Mouse (Mus musculus): ENCODE data around the gene Neb. TPM values are rescaled to one million over a fixed set of nuclear protein-coding genes. Genes with fewer than 3 reads are reported as not detected.

The Neb gene
- polyA plus RNA-seq, 1 experiment from 2014 or later, result 2.0 TPM

DNA sequence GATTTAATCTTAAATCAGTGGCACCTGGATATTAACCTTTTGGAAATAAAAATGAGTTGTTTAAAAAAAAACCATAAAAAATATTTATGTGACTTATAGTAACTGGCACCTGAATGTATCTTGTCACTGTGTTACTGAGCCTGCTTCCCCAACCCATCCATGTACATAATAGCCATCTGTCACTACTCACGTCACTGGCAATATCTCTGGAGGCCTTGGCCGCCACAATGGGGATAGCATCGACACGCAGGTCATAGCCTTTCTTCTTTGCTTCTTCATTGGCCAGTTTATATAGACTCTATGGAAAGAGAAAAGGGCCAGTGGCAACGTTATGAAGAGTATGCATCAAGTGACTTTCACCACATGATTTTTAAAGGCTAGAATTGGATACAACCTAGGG, 133.2 kb downstream of the Neb start:
- WGBS, result 77% methylated on average over 5 of the region's 5 CpGs
- no peak for ATAC-seq (ENCODE audit: extremely low read depth, insufficient number of reproducible peaks, low FRiP score, low TSS enrichment)
- Histone ChIP-seq H3K36me3 (no peaks in the 10 kb centered on the region), H3K4me2 (no peak overlapping the region), H3K4me3 (no peak overlapping the region), H3K27ac (replicated peaks) (no peak overlapping the region), H3K4me1 (no peaks in the 10 kb centered on the region), H3K9ac (no peak overlapping the region), H3K9me3 (no peaks in the 10 kb centered on the region), H3K27me3 (replicated peaks) (no peaks in the 10 kb centered on the region)

DNA sequence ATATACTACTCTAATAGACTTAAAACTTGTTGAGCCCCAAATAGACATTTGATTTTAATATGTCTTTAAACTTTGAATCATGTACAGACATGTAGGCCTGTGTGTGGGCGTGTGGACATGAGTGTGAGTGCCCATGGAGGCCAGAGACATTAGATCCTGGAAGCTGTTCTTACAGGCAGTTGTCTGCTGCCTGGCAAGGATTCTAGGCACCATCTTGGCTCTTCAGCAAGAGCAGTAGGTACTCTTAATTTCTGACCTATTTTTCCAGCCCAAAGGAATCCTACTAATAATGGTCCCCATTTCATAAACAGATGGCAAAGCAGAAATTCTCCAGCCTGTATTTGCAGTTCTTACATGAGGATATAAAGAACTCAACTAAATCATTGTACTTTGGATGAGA, 135.6 kb downstream of the Neb start:
- Histone ChIP-seq H3K4me1 (no peaks in the 10 kb centered on the region), H3K9ac (no peak overlapping the region), H3K4me2 (no peak overlapping the region), H3K4me3 (no peak overlapping the region), H3K27ac (replicated peaks) (no peak overlapping the region), H3K27me3 (replicated peaks) (no peaks in the 10 kb centered on the region), H3K9me3 (no peaks in the 10 kb centered on the region), H3K36me3 (no peaks in the 10 kb centered on the region)
- ATAC-seq (ENCODE audit: extremely low read depth, insufficient number of reproducible peaks, low FRiP score, low TSS enrichment), result no peak
- WGBS, result 76% methylated on average over 1 of the region's 1 CpGs

DNA sequence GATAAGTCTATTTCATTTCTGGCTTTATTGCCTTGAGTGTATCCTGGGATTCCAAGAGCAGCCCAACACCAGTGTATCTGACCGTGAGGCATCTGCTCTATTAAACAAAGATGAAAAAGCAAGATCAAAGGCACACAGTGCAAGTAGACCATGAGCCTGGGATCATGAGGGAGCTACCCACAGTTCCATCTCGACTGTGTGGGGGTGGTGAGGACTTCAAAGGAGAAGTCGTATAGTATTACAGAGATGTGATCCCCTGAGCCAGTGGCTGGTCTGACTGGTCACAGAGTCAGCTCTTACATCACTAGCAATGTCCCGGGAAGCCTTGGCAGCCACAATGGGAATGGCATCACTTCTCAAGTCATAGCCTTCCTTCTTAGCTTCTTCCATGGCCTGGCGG, 140.4 kb downstream of the Neb start:
- no peaks in the 10 kb centered on the region for H3K4me1 ChIP-seq
- no peak overlapping the region for H3K27ac ChIP-seq (replicated peaks)
- H3K9me3 ChIP-seq, result no peaks in the 10 kb centered on the region
- no peak overlapping the region for H3K4me2 ChIP-seq
- ATAC-seq (ENCODE audit: extremely low read depth, insufficient number of reproducible peaks, low FRiP score, low TSS enrichment), result no peak
- WGBS, result 50% methylated on average over 5 of the region's 5 CpGs
- no peak overlapping the region for H3K4me3 ChIP-seq
- H3K27me3 ChIP-seq (replicated peaks), result no peaks in the 10 kb centered on the region
- H3K9ac ChIP-seq, result no peak overlapping the region
- no peaks in the 10 kb centered on the region for H3K36me3 ChIP-seq

DNA sequence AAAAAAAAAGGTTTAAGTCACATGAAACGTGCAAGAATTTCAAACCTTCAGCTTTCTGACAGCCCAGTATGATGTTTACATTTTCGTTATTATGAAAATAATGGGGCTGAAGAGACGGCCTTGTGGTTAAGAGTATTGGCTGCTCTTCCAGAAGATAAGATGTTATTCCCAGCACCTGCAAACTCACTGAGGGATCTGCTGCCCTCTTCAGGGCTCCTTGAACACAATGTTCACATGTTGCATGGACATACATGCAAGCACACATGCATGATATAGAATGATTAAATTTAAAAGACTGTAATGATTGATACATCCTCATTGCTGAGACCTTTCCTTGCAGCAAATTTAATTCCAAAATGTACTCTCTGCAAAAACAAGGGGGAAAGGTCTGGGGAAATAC, 150.7 kb downstream of the Neb start:
- ATAC-seq (ENCODE audit: extremely low read depth, insufficient number of reproducible peaks, low FRiP score, low TSS enrichment), result no peak
- no peaks in the 10 kb centered on the region for H3K4me1 ChIP-seq
- no peak overlapping the region for H3K27ac ChIP-seq (replicated peaks)
- H3K27me3 ChIP-seq (replicated peaks), result no peaks in the 10 kb centered on the region
- WGBS, result 50% methylated on average over 3 of the region's 3 CpGs
- no peak overlapping the region for H3K4me2 ChIP-seq
- H3K9ac ChIP-seq, result no peak overlapping the region
- no peaks in the 10 kb centered on the region for H3K36me3 ChIP-seq
- no peaks in the 10 kb centered on the region for H3K9me3 ChIP-seq
- no peak overlapping the region for H3K4me3 ChIP-seq

DNA sequence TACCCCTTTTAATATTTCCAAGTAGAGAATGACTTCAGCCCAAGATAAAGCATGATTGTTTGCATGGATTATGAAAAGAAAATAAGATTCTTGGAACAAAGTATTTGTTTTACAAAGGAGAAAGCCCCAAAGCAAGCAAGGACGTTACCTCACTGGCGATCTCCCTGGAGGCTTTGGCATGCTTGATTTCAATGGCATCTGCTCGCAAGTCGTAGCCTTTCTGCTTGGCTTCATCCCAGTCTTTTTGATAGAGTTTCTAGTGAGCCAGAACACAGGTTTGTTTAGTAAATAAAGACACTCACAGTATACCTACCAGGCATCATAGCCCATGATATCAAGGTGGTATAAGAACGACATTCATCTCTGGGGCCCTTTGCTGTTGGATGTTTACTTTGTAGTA, 153.9 kb downstream of the Neb start:
- Histone ChIP-seq H3K4me2 (no peak overlapping the region), H3K27ac (replicated peaks) (no peak overlapping the region), H3K27me3 (replicated peaks) (no peaks in the 10 kb centered on the region), H3K4me1 (no peaks in the 10 kb centered on the region), H3K4me3 (no peak overlapping the region), H3K36me3 (no peaks in the 10 kb centered on the region), H3K9ac (no peak overlapping the region), H3K9me3 (no peaks in the 10 kb centered on the region)
- ATAC-seq (ENCODE audit: extremely low read depth, insufficient number of reproducible peaks, low FRiP score, low TSS enrichment), result no peak
- WGBS, result 76% methylated on average over 5 of the region's 5 CpGs

DNA sequence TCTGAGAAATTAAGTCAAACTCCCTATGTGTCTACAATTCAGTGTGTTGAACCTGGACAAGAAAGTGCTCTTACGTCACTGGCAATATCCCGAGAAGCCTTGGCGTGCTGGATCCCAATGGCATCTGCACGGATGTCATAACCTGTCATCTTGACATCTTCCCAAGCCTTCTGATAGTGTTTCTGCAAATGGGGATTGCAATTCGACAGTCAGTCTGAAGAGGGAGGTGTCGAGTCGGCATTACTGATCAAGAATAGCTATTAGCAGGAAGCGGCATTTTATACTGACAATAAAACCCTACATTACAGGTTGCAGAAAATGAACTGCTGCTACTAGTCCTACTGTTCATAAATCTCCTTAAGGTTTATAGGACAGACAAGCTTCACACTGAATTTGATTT, 158.2 kb downstream of the Neb start:
- Histone ChIP-seq H3K27ac (replicated peaks) (no peak overlapping the region), H3K27me3 (replicated peaks) (no peaks in the 10 kb centered on the region), H3K4me1 (no peaks in the 10 kb centered on the region), H3K4me2 (no peak overlapping the region), H3K4me3 (no peak overlapping the region), H3K9ac (no peak overlapping the region), H3K9me3 (no peaks in the 10 kb centered on the region), H3K36me3 (no peaks in the 10 kb centered on the region)
- 41% methylated on average over 8 of the region's 8 CpGs for WGBS
- no peak for ATAC-seq (ENCODE audit: extremely low read depth, insufficient number of reproducible peaks, low FRiP score, low TSS enrichment)

DNA sequence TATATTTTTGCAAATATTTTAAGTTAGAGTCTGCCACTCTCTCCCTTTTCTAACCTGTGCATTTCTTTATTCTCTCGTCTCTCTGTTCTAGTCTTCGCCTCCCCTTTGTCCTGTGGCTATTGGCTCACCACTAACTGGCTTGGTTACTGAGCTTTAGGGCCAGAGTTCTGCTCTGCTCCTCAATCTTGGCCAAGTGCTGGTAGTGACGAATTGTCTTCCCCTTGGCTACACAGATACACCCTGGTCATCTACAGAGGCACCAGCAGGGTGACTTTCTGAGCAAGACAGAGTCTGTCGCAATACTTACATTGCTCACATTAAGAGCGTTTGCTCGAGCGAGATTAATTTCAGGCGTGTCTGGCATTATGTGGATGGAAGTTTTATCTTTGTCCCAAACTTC, 162.3 kb downstream of the Neb start:
- ATAC-seq (ENCODE audit: extremely low read depth, insufficient number of reproducible peaks, low FRiP score, low TSS enrichment), result no peak
- WGBS, result 84% methylated on average over 8 of the region's 8 CpGs
- H3K27ac ChIP-seq (replicated peaks), result no peak overlapping the region
- no peaks in the 10 kb centered on the region for H3K36me3 ChIP-seq
- H3K4me2 ChIP-seq, result no peak overlapping the region
- no peaks in the 10 kb centered on the region for H3K9me3 ChIP-seq
- no peak overlapping the region for H3K4me3 ChIP-seq
- H3K4me1 ChIP-seq, result peaks cover 5% of the 10 kb centered on the region; the same call in 1 of the 2 replicates
- H3K27me3 ChIP-seq (replicated peaks), result no peaks in the 10 kb centered on the region
- no peak overlapping the region for H3K9ac ChIP-seq

DNA sequence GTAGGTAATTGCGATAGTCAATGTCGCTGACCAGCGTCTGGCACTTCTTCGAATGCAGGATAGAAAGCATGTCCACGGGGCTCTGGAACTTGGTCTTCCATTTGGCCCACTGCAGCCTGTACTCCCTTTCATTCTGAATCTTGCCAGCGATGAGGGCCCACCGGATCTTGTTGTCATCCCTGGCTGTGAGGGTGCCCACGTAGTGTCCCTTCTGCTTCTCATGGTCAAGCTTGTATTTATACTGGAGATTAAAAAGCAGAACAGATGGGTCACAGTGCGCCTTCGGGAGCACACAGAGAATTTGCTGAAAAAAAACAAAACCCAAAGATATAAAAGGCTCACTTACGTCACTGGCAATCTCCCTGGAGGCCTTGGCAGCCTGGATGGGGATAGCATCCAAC, 165.7 kb downstream of the Neb start:
- Histone ChIP-seq H3K27ac (replicated peaks) (no peak overlapping the region), H3K9ac (no peak overlapping the region), H3K27me3 (replicated peaks) (no peaks in the 10 kb centered on the region), H3K4me2 (no peak overlapping the region), H3K4me3 (no peak overlapping the region), H3K4me1 (peaks cover 5% of the 10 kb centered on the region; the same call in 1 of the 2 replicates), H3K9me3 (no peaks in the 10 kb centered on the region), H3K36me3 (no peaks in the 10 kb centered on the region)
- 85% methylated on average over 11 of the region's 11 CpGs for WGBS
- ATAC-seq (ENCODE audit: extremely low read depth, insufficient number of reproducible peaks, low FRiP score, low TSS enrichment), result no peak

DNA sequence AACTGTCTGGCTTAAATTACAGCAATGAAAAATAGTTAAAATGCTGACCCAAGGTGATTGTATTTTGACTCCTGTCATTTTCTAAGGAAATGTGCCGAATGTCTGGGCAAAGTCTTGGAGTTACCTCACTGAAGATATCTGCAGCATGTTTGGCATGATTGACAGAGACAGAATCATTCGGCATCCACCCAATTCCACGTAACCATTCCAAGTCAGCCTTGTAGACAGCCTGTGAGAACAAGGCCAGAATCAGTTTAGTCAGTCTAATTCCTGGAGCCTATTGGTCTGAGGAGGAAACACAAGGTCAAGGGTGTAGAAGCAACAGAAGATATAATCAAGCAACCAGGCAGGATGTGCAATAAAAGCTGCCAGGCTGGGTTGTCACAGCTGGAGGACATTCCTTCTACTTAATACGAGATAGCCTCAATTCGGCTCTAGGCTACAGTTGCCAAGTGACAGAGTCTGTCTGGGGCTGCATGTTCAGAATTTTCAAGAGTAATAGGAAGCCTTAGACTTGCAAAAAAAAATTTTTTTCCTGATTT, 166.8 kb downstream of the Neb start:
- ATAC-seq (ENCODE audit: extremely low read depth, insufficient number of reproducible peaks, low FRiP score, low TSS enrichment), result no peak
- H3K27ac ChIP-seq (replicated peaks), result no peak overlapping the region

DNA sequence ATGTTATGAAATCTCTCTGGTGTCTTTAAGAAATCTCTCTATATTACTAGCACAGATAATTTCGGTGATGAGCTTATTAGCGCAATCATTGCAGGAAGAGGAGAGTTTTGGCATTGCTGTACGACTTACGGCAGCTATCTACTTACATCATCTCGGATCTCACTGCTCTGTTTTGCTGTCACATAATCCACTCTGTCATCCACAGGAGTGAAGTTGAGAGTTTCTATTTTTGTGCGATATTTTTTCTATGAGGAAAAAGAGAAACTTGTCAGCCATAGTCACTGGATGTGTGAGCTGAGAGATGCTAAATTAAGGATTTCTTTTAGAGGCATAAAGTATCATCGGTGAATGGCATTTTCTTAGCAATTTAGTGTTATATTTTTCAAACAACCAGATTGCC, 167.6 kb downstream of the Neb start:
- Histone ChIP-seq H3K4me3 (no peak overlapping the region), H3K27ac (replicated peaks) (no peak overlapping the region), H3K36me3 (no peaks in the 10 kb centered on the region), H3K4me1 (peaks cover 5% of the 10 kb centered on the region; the same call in 1 of the 2 replicates), H3K27me3 (replicated peaks) (no peaks in the 10 kb centered on the region), H3K9ac (no peak overlapping the region), H3K9me3 (no peaks in the 10 kb centered on the region), H3K4me2 (no peak overlapping the region)
- no peak for ATAC-seq (ENCODE audit: extremely low read depth, insufficient number of reproducible peaks, low FRiP score, low TSS enrichment)
- 77% methylated on average over 7 of the region's 7 CpGs for WGBS

More for the DNA sequence above, 166.8 kb downstream of the Neb start:
- Histone ChIP-seq H3K4me2 (no peak overlapping the region), H3K4me1 (peaks cover 5% of the 10 kb centered on the region; the same call in 1 of the 2 replicates), H3K9me3 (no peaks in the 10 kb centered on the region), H3K9ac (no peak overlapping the region), H3K36me3 (no peaks in the 10 kb centered on the region), H3K4me3 (no peak overlapping the region), H3K27me3 (replicated peaks) (no peaks in the 10 kb centered on the region)
- WGBS, result 45% methylated on average over 5 of the region's 5 CpGs

DNA sequence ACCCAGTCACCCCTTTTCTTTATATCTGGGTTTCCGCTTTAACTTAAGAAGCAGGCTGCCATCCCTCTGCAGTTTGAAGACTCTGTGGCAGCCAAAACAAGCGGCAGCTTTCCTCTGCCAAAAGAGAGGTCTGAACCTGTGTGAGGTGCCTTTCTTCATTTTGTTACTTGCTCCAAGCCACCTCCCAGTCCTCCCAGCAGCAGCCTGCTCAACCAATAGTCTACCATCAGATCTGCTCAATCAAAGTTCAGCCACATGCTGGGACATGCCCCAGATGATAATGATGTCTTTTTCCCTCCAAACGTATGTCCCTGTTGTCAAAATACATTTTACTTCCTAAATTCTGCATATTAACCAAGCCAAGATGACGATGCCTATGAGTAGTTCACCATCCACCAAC, 173.3 kb downstream of the Neb start:
- 73% methylated on average over 4 of the region's 4 CpGs for WGBS
- no peaks in the 10 kb centered on the region for H3K36me3 ChIP-seq
- no peaks in the 10 kb centered on the region for H3K4me1 ChIP-seq
- no peak overlapping the region for H3K9ac ChIP-seq
- no peak overlapping the region for H3K4me3 ChIP-seq
- H3K27me3 ChIP-seq (replicated peaks), result no peaks in the 10 kb centered on the region
- no peak for ATAC-seq (ENCODE audit: extremely low read depth, insufficient number of reproducible peaks, low FRiP score, low TSS enrichment)
- H3K4me2 ChIP-seq, result no peak overlapping the region
- H3K9me3 ChIP-seq, result no peaks in the 10 kb centered on the region
- H3K27ac ChIP-seq (replicated peaks), result no peak overlapping the region

DNA sequence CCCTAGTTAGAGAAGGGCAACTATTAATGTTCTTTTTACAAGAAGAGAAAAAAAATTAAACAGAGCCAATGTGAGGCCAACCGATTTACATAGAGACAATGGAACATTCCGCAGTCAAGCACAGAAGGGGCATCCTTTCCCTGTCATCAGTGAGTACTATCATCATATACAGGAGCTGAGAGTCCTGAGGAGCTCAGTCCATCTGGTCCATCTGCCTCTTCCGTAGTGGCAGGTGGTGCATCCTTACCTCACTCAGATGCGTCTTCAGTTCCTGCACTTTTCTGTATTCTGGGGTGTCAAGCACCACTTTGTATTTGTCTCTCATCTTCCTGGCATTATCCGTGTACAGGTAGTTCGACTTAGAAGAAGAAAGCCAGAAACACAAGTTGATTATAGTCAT, 184.6 kb downstream of the Neb start:
- H3K9me3 ChIP-seq, result no peaks in the 10 kb centered on the region
- no peaks in the 10 kb centered on the region for H3K27me3 ChIP-seq (replicated peaks)
- no peak overlapping the region for H3K27ac ChIP-seq (replicated peaks)
- H3K4me3 ChIP-seq, result no peak overlapping the region
- WGBS, result 81% methylated on average over 6 of the region's 6 CpGs
- no peaks in the 10 kb centered on the region for H3K36me3 ChIP-seq
- ATAC-seq (ENCODE audit: extremely low read depth, insufficient number of reproducible peaks, low FRiP score, low TSS enrichment), result no peak
- H3K9ac ChIP-seq, result no peak overlapping the region
- H3K4me2 ChIP-seq, result no peak overlapping the region
- no peaks in the 10 kb centered on the region for H3K4me1 ChIP-seq
